Mouse (Mus musculus) cerebellum, adult 2 months (tissue): ENCODE measurements at regions not wholly inside any gene's neighbourhood (a gene's known extent, or its start where the extent isn't known, plus 50 kb on each side); places are given as distances from the start of the nearest gene placed in this dataset.

Source experiments
- DNase-seq, 2 experiments: peaks; one replicate each; pipeline ENCODE4 v3.0.0; 2021
- H3K27ac ChIP-seq: fragments of 200-500 bp; 2 replicates; pipeline ENCODE4 v1.5.1; 2012; ENCODE audit warnings: low read length, control low read depth, inconsistent platforms; ENCODE audit not compliant: insufficient read depth
- H3K27me3 ChIP-seq: fragments of 200-500 bp; 2 replicates; pipeline ENCODE4 v1.6.1; 2012; ENCODE audit warnings: inconsistent platforms, mild to moderate bottlenecking, low read length, moderate library complexity; ENCODE audit not compliant: control insufficient read depth, insufficient read depth
- H3K4me1 ChIP-seq: fragments of 200-500 bp; 2 replicates; pipeline ENCODE4 v1.6.1; 2011; ENCODE audit warnings: low read length; ENCODE audit not compliant: control insufficient read depth, insufficient read depth
- H3K4me3 ChIP-seq: fragments of 200-500 bp; replicated peaks from 2 replicates; pipeline ENCODE3; 2011; ENCODE audit warnings: mild to moderate bottlenecking, low read depth, low read length, control low read depth; ENCODE audit not compliant: insufficient read depth
- CTCF ChIP-seq: fragments of 200-500 bp; IDR thresholded peaks from 2 replicates; pipeline ENCODE4 v1.5.1; 2011; ENCODE audit warnings: low read depth, mild to moderate bottlenecking, control low read depth, low read length, moderate library complexity, borderline replicate concordance; ENCODE audit not compliant: insufficient read depth
- POLR2A ChIP-seq: fragments of 200-500 bp; IDR thresholded peaks from 2 replicates; pipeline ENCODE4 v1.6.1; 2011; ENCODE audit warnings: low read length, control low read depth, borderline replicate concordance; ENCODE audit not compliant: insufficient read depth
- WGBS: fragments of 180-500 bp; shearing (Covaris S2); methylation state at CpG from one replicate; pipeline ENCODE4 v1.1.7; 2018; 5-methylcytosine and 5-hydroxymethylcytosine counted together

- H3K27ac ChIP-seq = no peak overlapping the region
- no peak overlapping the region for H3K4me3 ChIP-seq
- TF ChIP-seq POLR2A (no peak), CTCF (no peak)
- DNase-seq = peak; percentile 26 to 85
- WGBS = 8% methylated on average over 4 of the region's 4 CpGs
- H3K27me3 ChIP-seq = no peaks in the 10 kb centered on the region
- peaks cover 3% of the 10 kb centered on the region; the same call in 1 of the 2 replicates for H3K4me1 ChIP-seq
Observed at GRCm38 (mm10) chr10:17253040-17253439, 470.0 kb upstream of the Cited2 start.

GRCm38 (mm10) chr10:17260154-17260553 lies 462.9 kb upstream of the Cited2 start:
- H3K27me3 ChIP-seq = no peaks in the 10 kb centered on the region
- no peak for DNase-seq
- WGBS = 91% methylated on average over 4 of the region's 4 CpGs
- no peak for TF ChIP-seq POLR2A
- H3K4me1 ChIP-seq = no peaks in the 10 kb centered on the region
- H3K4me3 ChIP-seq = no peak overlapping the region
- no peak overlapping the region for H3K27ac ChIP-seq

- no peaks in the 10 kb centered on the region for H3K4me1 ChIP-seq
- TF ChIP-seq CTCF = no peak
- no peak for TF ChIP-seq POLR2A
- H3K4me3 ChIP-seq = no peak overlapping the region
Observed at GRCm38 (mm10) chr10:17260615-17261014, 462.4 kb upstream of the Cited2 start.

GRCm38 (mm10) chr10:17261192-17261824 lies 461.7 kb upstream of the Cited2 start:
- Histone ChIP-seq H3K27ac (no peak overlapping the region), H3K4me3 (no peak overlapping the region), H3K4me1 (no peaks in the 10 kb centered on the region), H3K27me3 (no peaks in the 10 kb centered on the region)
- TF ChIP-seq CTCF (no peak), POLR2A (no peak)
- no peak for DNase-seq
- whole genome bisulfite sequencing = 91% methylated on average over 4 of the region's 4 CpGs

More at GRCm38 (mm10) chr10:17260615-17261014, 462.4 kb upstream of the Cited2 start:
- Histone ChIP-seq H3K27ac (no peak overlapping the region), H3K27me3 (no peaks in the 10 kb centered on the region)
- 91% methylated on average over 4 of the region's 4 CpGs for WGBS
- no peak for DNase-seq

GRCm38 (mm10) chr10:17261825-17262205 lies 461.2 kb upstream of the Cited2 start:
- Histone ChIP-seq H3K27me3 (no peaks in the 10 kb centered on the region), H3K4me1 (no peaks in the 10 kb centered on the region), H3K27ac (no peak overlapping the region), H3K4me3 (no peak overlapping the region)
- DNase-seq = no peak
- TF ChIP-seq CTCF (no peak), POLR2A (no peak)
- WGBS = 75% methylated on average over 3 of the region's 3 CpGs

- WGBS = 85% methylated on average over 5 of the region's 5 CpGs
- Histone ChIP-seq H3K4me3 (no peak overlapping the region), H3K4me1 (no peaks in the 10 kb centered on the region), H3K27me3 (no peaks in the 10 kb centered on the region), H3K27ac (no peak overlapping the region)
- TF ChIP-seq CTCF = no peak
- no peak for TF ChIP-seq POLR2A
- DNase-seq = no peak
Observed at GRCm38 (mm10) chr10:17272646-17273045, 450.4 kb upstream of the Cited2 start.

GRCm38 (mm10) chr10:17273855-17274254 lies 449.2 kb upstream of the Cited2 start:
- Histone ChIP-seq H3K27ac (no peak overlapping the region), H3K4me1 (no peaks in the 10 kb centered on the region), H3K27me3 (no peaks in the 10 kb centered on the region), H3K4me3 (no peak overlapping the region)
- WGBS = 82% methylated on average over 3 of the region's 3 CpGs
- no peak for DNase-seq
- no peak for TF ChIP-seq CTCF
- TF ChIP-seq POLR2A = no peak

GRCm38 (mm10) chr10:17275214-17275613 lies 447.8 kb upstream of the Cited2 start:
- H3K27ac ChIP-seq = no peak overlapping the region
- no peak for DNase-seq
- TF ChIP-seq POLR2A (no peak), CTCF (no peak)
- WGBS = 93% methylated on average over 1 of the region's 1 CpGs
- no peak overlapping the region for H3K4me3 ChIP-seq
- H3K27me3 ChIP-seq = no peaks in the 10 kb centered on the region
- H3K4me1 ChIP-seq = no peaks in the 10 kb centered on the region

GRCm38 (mm10) chr10:17277911-17278310 lies 445.1 kb upstream of the Cited2 start:
- TF ChIP-seq POLR2A = no peak
- TF ChIP-seq CTCF = no peak
- no peak for DNase-seq
- Histone ChIP-seq H3K4me1 (no peaks in the 10 kb centered on the region), H3K4me3 (no peak overlapping the region), H3K27ac (no peak overlapping the region), H3K27me3 (no peaks in the 10 kb centered on the region)
